Mouse (Mus musculus): ENCODE measurements around the gene Psg16.
A peak's percentile ranks its signal among the peaks of the same experiment; 100 is the strongest.

Gene Psg16

GRCm38 (mm10) chr7:17073904-17074615 is at the start of gene Psg16:
Gene Psg16, plus strand, starts transcription at chr7:17074040.
- peak; percentile 65 for DNase-seq (ENCODE audit: low spot score)

GRCm38 (mm10) chr7:17024141-17024540 is 49.7 kb upstream of the Psg16 start:
- no peak for DNase-seq (ENCODE audit: low spot score)

- DNase-seq (ENCODE audit: low spot score), result peak; percentile 47
Measured at GRCm38 (mm10) chr7:17024814-17025504, 48.9 kb upstream of the Psg16 start.

- DNase-seq (ENCODE audit: low spot score), result no peak
Measured at GRCm38 (mm10) chr7:17025505-17025894, 48.3 kb upstream of the Psg16 start.

GRCm38 (mm10) chr7:17025896-17026622 is 47.8 kb upstream of the Psg16 start:
- no peak for DNase-seq (ENCODE audit: low spot score)

GRCm38 (mm10) chr7:17026710-17027587 is 46.9 kb upstream of the Psg16 start:
- peak; percentile 80 for DNase-seq (ENCODE audit: low spot score)

- peak; percentile 89 for DNase-seq (ENCODE audit: low spot score)
Measured at GRCm38 (mm10) chr7:17027588-17028343, 46.1 kb upstream of the Psg16 start, which contains the start of gene Ppp5c. Gene Ppp5c, minus strand, starts transcription at chr7:17027924.

GRCm38 (mm10) chr7:17028923-17029322 is 44.9 kb upstream of the Psg16 start:
- DNase-seq (ENCODE audit: low spot score), result no peak

- no peak for DNase-seq (ENCODE audit: low spot score)
Measured at GRCm38 (mm10) chr7:17030239-17030638, 43.6 kb upstream of the Psg16 start.

- no peak for DNase-seq (ENCODE audit: low spot score)
Measured at GRCm38 (mm10) chr7:17038018-17038695, 35.7 kb upstream of the Psg16 start.

GRCm38 (mm10) chr7:17039373-17039772 is 34.5 kb upstream of the Psg16 start:
- no peak for DNase-seq (ENCODE audit: low spot score)

- no peak for DNase-seq (ENCODE audit: low spot score)
Measured at GRCm38 (mm10) chr7:17045743-17046142, 28.1 kb upstream of the Psg16 start.

- no peak for DNase-seq (ENCODE audit: low spot score)
Measured at GRCm38 (mm10) chr7:17047041-17047682, 26.7 kb upstream of the Psg16 start.

- DNase-seq (ENCODE audit: low spot score), result no peak
Measured at GRCm38 (mm10) chr7:17048431-17049190, 25.2 kb upstream of the Psg16 start.

- no peak for DNase-seq (ENCODE audit: low spot score)
Measured at GRCm38 (mm10) chr7:17050491-17050890, 23.3 kb upstream of the Psg16 start.

- DNase-seq (ENCODE audit: low spot score), result peak; percentile 52
Measured at GRCm38 (mm10) chr7:17050933-17051594, 22.8 kb upstream of the Psg16 start.

- no peak for DNase-seq (ENCODE audit: low spot score)
Measured at GRCm38 (mm10) chr7:17054325-17054989, 19.4 kb upstream of the Psg16 start.
